9 mouse cellular contexts compared by ENCODE assay signal in the genomic region with DNA sequence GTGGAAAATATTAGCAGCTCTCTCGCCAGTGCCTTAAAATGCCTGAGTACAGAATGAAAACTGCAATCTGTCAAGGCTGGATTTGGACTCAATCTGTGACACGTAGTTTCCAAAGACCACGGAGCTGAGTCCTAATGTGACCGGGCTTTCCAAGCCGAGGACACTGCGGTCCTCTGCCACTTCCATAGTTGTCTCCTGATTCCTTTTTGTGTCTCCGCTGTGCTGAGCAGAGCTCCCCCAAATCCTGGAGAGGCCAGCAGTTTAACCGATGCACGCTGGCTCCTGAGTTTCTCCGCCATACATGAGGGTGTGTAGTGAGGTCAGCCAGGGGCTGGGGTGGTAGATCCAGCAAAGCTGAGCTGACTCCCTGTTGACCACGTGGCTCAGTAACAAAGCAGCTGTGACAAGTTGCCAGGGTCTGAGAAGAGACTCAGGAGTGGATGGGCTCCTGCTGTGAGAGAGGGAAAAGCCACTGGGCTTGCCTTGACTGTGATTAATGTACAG. TPM values are rescaled to one million over a fixed set of nuclear protein-coding genes. Genes with fewer than 3 reads are reported as not detected.
DNase-seq lines count a peak whose midpoint lies in the region; ATAC-seq and TF ChIP-seq lines count a peak whose summit lies in the region.
"Had no signal": no experiment of that assay in that cellular context is flagged by ENCODE, and none has a peak within 500 bp of the region (broad histone marks: within the 10 kb centered on the region; RNA-seq: fewer than 3 reads in every experiment).

No protein-coding gene starts in this region.

- DNase-seq in gastrocnemius, adult 2 months: peak; percentile 65
- DNase-seq in gastrocnemius, adult 8-10 months (ENCODE audit: low spot score in 2 of 2): no peak
- DNase-seq in ZHBTc4 (ENCODE audit: low read depth, low spot score): peak; percentile 67
- peak; percentile 59 for DNase-seq in lung, postnatal 36 days
- DNase-seq in spleen, postnatal 36 days (ENCODE audit: low spot score in 2 of 2): no peak
- DNase-seq in testis, postnatal 14 days (ENCODE audit: low spot score): no peak
- no peak for DNase-seq in liver, embryonic 11.5 days (ENCODE audit: low spot score)

- no peaks in the 10 kb centered on the region for H3K36me3 ChIP-seq in heart, embryonic 16.5 days (ENCODE audit: control insufficient read depth, insufficient read depth)
- no peaks in the 10 kb centered on the region for H3K36me3 ChIP-seq in liver, embryonic 11.5 days (ENCODE audit: control insufficient read depth, insufficient read depth, low read length)

- TF ChIP-seq CTCF in gastrocnemius, adult 2 months (IDR thresholded peaks at IDR 0.05): no peak

- H3K27ac ChIP-seq in gastrocnemius, adult 2 months: peak overlapping the region; percentile 85
- peak overlapping the region; percentile 61 for H3K27ac ChIP-seq in heart, embryonic 16.5 days (ENCODE audit: low read length)
- no peak overlapping the region for H3K27ac ChIP-seq in liver, embryonic 11.5 days (ENCODE audit: low read depth, low read length)

- peak overlapping the region; percentile 57 for H3K4me3 ChIP-seq in gastrocnemius, adult 2 months
- H3K4me3 ChIP-seq in heart, embryonic 16.5 days (ENCODE audit: low read length): no peak overlapping the region
- no peak overlapping the region for H3K4me3 ChIP-seq in liver, embryonic 11.5 days (ENCODE audit: low read depth, low read length)

- 34% methylated on average over 11 of the region's 11 CpGs for WGBS in heart, embryonic 16.5 days
- 64% methylated on average over 11 of the region's 11 CpGs for WGBS in liver, embryonic 11.5 days

- H3K4me1 ChIP-seq in heart, embryonic 16.5 days (ENCODE audit: control insufficient read depth, insufficient read depth, low read length): peaks cover 37% of the 10 kb centered on the region
- peaks cover 18% of the 10 kb centered on the region for H3K4me1 ChIP-seq in liver, embryonic 11.5 days (replicated peaks; ENCODE audit: control insufficient read depth, insufficient read depth, low read length)

- no peaks in the 10 kb centered on the region for H3K27me3 ChIP-seq in heart, embryonic 16.5 days (ENCODE audit: control insufficient read depth, insufficient read depth, low read length)
- H3K27me3 ChIP-seq in liver, embryonic 11.5 days (replicated peaks; ENCODE audit: control insufficient read depth, insufficient read depth, low read length): no peaks in the 10 kb centered on the region
- H3K27me3 ChIP-seq: Patski had no signal

- peak overlapping the region; percentile 1; the same call in 1 of the 2 replicates for H3K4me2 ChIP-seq in heart, embryonic 16.5 days (ENCODE audit: low read depth, low read length)
- no peak overlapping the region for H3K4me2 ChIP-seq in liver, embryonic 11.5 days

- intact Hi-C loops in gastrocnemius, adult 2 months (cut with DNase I): no loop called here

- no peaks in the 10 kb centered on the region for H3K9me3 ChIP-seq in heart, embryonic 16.5 days (replicated peaks; ENCODE audit: control insufficient read depth, low read length)
- H3K9me3 ChIP-seq in liver, embryonic 11.5 days (ENCODE audit: control insufficient read depth, low read length): no peaks in the 10 kb centered on the region

- ATAC-seq in heart, embryonic 16.5 days (replicated peaks; ENCODE audit: extremely low read depth, insufficient read depth, low FRiP score): 0 out of 2 replicates have a peak, but pooled peaks have one; percentile 6
- no peak for ATAC-seq in liver, embryonic 11.5 days (replicated peaks; ENCODE audit: low FRiP score)
- ATAC-seq: Patski had no signal

- peak overlapping the region; percentile 7 for H3K9ac ChIP-seq in heart, embryonic 16.5 days (ENCODE audit: low read length)
- H3K9ac ChIP-seq in liver, embryonic 11.5 days (ENCODE audit: low read depth, low read length): no peak overlapping the region

RNA-seq across cellular contexts. Expression of a gene that starts 45.0 kb away (rescaled TPM):
- 10 to 100 TPM; 35.6 to 49.4 TPM for total RNA-seq in gastrocnemius, adult 2 months (2021)
- total RNA-seq in gastrocnemius, adult 8-10 months (2022): 10 to 100 TPM; 33.7 to 45.4 (median 40.9) TPM
- 59.3 and 63.2 TPM in 2 replicates for polyA plus RNA-seq in heart, embryonic 16.5 days (2015; fragmentation: Nextera tagmentation; extraction: Ambion mirVana)
- 27.4 and 29.1 TPM in 2 replicates for polyA plus RNA-seq in liver, embryonic 11.5 days (2014; fragmentation: Nextera tagmentation; extraction: Ambion mirVana)

Comparison
In these comparisons a context has a peak if more than half of its experiments do, and no peak if none do; other contexts are left out.
1. DNase-seq: peak in gastrocnemius, adult 2 months (single experiment), ZHBTc4 (single experiment) and lung, postnatal 36 days (single experiment); none in gastrocnemius, adult 8-10 months (0 of 2), spleen, postnatal 36 days (0 of 2), testis, postnatal 14 days (single experiment) and liver, embryonic 11.5 days (single experiment).